Mouse (Mus musculus) liver, embryonic 14.5 days (tissue): ENCODE data around the gene Axin1.
A peak's percentile ranks its signal among the peaks of the same experiment; 100 is the strongest.

Experiments
- CTCF ChIP-seq: IDR thresholded peaks from 2 replicates; pipeline ENCODE4 v1.5.1; 2016; ENCODE audit warnings: antibody characterized with exemption, low read depth, control low read depth
- EP300 ChIP-seq: IDR thresholded peaks from 2 replicates; pipeline ENCODE4 v1.6.1; 2016; ENCODE audit warnings: antibody characterized with exemption, low read depth

- TF ChIP-seq CTCF (peak; percentile 74), EP300 (no peak)
Measured at GRCm38 (mm10) chr17:26232863-26233262, 94.4 kb downstream of the Axin1 start.
